Mouse (Mus musculus) thymus, adult 2 months (tissue): ENCODE measurements around the gene Vav1.

Source experiments
- CTCF ChIP-seq: fragments of 200-500 bp; IDR thresholded peaks from 2 replicates; pipeline ENCODE4 v1.5.1; 2012; ENCODE audit warnings: mild to moderate bottlenecking, control low read depth, low read length, moderate library complexity, borderline replicate concordance; ENCODE audit not compliant: control insufficient read depth, poor library complexity, insufficient read depth; ENCODE audit errors: extremely low read depth
- POLR2A ChIP-seq: fragments of 200-500 bp; IDR thresholded peaks from 2 replicates; pipeline ENCODE4 v1.6.1; 2012; ENCODE audit warnings: mild to moderate bottlenecking, low read length, control low read depth, moderate library complexity; ENCODE audit not compliant: control insufficient read depth, poor library complexity, insufficient read depth; ENCODE audit errors: extremely low read depth

DNA sequence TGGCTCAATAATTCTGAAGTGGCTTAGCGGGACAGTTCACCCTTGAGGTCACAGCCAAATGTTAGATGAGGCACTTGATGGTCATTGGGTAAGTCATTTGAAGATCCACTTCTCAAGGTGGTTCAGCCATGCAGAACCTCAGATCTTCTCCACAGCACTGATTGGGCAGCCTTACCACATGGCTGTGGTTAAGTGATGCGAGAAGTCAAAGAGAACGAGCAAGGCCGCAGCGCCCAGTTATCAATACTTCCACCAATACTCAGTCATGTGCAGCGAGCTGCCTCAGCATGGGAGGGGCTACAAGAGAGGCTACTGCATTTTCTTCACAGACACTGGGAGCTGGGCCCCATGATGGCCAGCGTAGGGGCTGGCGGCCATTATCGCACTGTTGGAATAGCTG lies 14.1 kb downstream of the Vav1 start:
- TF ChIP-seq POLR2A (no peak), CTCF (no peak)
